Mouse (Mus musculus): ENCODE measurements around the gene Pfkfb3. TPM values are rescaled to one million over a fixed set of nuclear protein-coding genes. Genes with fewer than 3 reads are reported as not detected.
A peak's percentile ranks its signal among the peaks of the same experiment; 100 is the strongest.

Gene Pfkfb3
- total RNA-seq, 2 experiments from 2014 or later = 36.4 to 40.5 TPM

DNA sequence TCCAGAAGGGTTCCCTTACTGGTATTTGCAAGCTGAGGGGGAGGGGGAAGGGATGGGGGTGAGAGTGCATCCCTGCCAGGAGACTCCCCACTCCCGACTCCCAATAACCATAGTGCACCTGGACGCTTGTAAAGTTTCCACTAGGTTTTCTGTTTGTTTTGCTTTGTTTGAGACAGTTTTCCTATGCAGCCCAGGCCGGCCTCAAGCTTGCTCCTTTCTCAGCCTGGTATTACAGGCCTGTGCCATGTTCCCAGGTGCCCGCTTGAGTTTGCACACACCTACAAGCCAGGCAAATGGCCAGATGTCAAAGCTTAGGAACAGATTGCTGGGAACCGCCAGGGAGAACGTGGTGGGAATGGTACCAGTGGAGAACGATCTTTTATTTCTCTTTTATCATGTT, 50.1 kb downstream of the Pfkfb3 start:
- DNase-seq (ENCODE audit: low spot score in 2 of 2) = no peak

DNA sequence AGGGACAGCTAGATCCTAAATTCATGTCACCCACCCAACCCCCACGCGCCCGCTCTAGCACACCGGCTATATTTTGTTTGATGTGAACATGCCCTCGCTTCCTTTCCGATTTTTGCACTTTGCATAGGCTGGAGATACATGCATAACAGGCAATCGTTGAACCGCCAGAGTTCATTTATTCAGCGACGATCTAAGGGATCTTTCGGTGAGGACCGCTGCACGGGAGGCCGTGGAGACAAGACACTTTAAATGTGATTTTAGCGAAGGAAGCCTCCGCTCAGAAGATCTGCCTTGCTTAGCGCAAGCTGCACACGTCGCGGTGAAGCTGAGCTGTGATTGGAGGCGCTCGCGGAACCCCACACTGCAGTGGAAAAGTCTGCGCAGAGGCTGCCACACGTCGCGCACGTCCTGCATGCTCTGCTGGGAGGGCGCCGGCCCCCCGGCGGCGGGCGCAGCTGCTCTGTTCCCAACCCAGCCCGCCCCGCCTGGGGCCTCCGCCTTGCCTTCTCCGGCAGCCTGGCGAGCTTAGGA, 50.9 kb downstream of the Pfkfb3 start:
- DNase-seq (ENCODE audit: low spot score in 2 of 2) = peak; percentile 65 to 82

DNA sequence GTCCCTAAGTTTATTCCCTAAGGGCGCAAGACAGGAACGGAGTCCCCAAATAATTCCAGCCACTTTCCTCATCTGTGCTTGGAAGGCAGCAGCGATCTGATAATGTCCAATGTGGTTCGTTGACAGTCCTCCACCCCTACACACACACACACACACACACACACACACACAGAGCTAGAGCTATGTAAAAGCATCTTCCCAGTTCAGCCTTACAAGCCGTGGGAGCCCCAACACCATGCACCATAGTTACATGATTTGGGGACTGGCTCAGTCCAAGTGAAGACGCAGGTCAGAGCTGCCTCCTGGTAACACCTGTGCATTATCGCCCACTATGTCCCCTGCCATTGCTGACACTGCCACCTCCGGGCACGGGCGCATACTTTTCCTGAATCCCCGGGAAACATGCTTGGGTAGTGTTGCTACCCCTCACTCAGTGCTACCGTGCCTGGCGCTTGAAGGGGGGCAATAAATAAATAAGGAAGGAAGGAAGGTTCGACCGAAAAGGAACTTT, 51.6 kb downstream of the Pfkfb3 start:
- DNase-seq (ENCODE audit: low spot score in 2 of 2) = no peak

DNA sequence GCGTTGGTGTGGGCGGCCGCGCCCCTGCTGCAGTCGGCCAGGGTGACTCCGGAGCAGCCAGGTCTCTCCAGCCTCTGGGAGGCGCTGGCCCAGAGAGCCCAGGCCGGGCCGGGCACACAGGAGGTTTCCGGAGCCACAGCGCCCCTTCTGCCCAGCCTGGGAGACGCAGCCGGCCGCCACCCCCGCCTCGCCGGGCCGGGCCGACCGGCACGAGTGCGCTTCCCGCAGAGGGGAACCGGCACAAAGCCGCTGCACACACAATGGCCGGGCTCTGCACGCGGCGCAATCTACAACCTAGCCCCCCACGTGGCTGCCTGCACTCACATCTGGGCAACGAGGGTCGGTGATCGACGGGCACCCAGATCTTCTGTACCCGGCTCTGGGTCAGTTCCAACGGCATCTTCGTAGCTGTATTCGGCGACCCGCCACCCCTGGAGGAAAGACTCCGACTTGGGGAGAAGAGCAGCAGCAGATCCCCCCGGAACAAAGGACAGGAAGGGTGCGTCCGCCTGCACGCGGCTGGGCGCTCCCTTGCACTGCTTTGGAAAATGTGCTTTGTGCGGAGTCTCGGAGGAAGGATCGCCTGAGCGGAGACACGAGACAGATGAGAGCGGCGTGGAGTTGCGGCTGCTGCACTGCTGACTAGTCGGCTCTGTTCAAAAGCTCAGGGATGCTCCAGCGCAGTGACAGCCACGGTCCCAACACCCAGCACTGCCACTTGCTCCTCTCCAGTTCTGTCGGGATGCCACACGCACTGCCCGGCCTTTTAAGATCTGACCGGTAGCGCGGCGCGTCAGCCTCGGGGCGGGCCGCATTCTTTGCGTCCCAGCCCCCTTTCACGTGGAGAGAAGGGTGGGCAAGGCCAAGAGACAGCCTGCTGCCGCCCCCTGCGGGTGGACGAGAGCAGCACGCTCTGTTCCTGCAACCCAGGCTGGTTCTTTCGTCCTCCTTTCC, 52.3 kb downstream of the Pfkfb3 start:
- peak; percentile 94 to 95 for DNase-seq (ENCODE audit: low spot score in 2 of 2)

DNA sequence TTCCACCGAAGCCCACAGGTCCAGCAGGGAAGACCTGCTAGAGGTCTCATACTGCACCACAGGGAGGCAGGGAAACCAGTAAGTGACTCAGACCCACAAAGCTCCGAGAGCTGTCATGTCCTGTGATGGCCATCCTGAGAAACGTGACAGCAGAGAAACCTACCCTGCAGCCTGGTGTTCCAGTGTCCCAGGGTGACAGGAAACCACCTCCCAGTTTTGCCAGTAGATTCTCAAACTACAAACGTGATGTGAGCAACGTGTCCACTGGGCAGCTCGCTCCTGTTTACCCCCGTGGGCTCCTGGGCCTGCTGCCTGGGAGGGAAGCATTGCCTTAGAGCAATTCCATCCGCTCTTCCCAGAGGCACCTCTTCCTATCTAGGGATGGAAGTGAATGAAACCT, 53.2 kb downstream of the Pfkfb3 start:
- DNase-seq (ENCODE audit: low spot score in 2 of 2) = no peak

DNA sequence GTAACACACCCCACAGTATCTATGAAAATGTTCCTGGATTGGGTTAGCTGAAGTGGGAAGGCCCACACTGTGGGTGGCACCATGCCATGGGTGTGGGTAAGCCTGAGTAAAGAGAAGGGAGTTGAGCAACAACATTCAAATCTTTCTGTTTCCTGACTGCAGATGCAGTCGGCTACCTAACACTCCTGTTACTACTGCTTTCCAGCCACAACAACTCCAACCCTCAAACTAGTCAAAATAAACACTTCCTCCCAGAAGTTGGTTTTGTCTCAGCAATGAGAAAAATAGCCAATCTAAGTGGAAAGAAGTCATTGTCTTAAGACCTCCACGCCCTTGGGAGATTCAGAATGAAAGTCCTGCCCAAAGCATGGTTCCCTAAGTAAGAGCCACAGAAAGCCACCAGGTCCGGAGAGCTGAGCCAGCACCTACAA, 57.3 kb downstream of the Pfkfb3 start:
- DNase-seq (ENCODE audit: low spot score in 2 of 2) = peak; percentile 63 to 85

DNA sequence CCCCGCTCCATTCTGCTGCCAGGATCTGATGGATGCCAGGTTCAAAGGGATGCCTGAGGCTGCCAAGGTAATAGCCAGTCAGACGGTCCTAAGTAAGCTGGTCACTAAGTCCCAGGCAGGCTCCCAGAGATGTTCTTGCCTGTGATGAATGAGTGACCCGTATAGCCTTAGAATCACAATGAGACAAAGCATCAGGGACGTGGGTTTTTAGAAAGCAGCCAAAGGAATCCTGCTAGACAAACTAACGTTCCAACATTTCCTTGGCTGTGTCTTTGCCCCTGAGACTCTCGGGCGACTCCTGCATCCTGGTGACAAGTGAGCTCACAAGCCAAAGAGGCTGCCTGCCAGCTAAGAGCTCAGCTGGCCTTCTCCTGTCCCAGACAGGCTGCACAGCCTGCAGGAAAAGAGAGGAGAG, 59.0 kb downstream of the Pfkfb3 start:
- DNase-seq (ENCODE audit: low spot score in 2 of 2) = peak; percentile 33 to 81

DNA sequence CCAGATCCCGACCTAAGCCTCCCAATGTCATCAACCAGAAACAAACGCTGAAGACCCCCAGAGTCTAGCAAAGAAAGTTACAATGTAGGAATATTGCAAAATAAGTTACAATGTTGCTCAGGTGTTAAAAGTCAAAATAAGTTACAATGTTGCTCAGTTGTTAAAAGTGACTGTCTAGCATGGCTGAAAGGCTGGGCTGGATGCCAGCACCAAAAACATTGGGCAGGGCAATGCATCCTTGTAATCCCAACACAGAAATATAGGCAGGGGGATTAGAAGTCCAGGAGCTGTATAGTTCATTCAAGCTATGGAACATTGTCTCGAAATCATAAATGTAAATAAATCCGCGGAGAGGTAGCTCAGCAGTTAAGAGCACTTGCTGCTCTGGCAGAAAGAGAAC, 61.0 kb downstream of the Pfkfb3 start:
- no peak for DNase-seq (ENCODE audit: low spot score in 2 of 2)

DNA sequence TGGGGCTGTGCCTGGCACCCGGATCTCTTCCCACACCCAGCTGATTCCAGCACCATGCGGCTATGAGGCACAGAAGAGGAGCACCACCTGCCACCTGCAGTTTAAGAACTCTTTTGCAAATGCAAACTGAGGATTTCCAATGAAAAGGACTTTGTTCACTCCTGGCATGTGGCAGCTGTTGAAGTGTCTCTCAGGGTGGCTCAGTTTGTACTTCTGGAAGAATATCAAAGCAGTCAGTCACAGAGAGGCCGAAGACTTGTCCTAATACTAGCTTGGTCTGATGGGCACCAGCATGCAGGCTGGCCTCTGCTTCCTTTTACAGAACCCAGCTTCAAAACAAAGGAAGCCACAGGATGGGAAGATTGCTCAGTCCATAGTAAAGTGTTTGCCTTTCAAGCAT, 62.4 kb downstream of the Pfkfb3 start:
- DNase-seq (ENCODE audit: low spot score in 2 of 2) = peak in 1 of 2 experiments; percentile 38

DNA sequence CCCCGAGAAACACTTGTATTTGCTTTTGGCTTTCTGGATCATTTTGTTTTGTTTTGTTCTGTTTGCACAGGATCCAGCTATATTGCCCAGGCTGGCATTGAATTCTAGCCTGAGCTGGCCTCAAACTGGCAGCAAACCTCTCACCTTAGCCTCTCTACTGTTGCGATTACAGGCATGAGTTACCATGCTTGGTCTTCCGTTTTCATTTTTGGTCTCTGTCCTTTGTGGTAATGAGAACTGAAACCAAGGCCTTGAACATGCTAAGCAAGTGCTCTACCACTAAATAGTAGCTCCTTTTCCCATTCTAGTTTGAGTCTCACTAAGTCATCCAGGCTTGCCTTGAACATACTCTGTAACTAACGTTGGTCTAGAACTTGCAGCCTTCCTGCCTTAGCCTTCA, 63.3 kb downstream of the Pfkfb3 start:
- no peak for DNase-seq (ENCODE audit: low spot score in 2 of 2)

DNA sequence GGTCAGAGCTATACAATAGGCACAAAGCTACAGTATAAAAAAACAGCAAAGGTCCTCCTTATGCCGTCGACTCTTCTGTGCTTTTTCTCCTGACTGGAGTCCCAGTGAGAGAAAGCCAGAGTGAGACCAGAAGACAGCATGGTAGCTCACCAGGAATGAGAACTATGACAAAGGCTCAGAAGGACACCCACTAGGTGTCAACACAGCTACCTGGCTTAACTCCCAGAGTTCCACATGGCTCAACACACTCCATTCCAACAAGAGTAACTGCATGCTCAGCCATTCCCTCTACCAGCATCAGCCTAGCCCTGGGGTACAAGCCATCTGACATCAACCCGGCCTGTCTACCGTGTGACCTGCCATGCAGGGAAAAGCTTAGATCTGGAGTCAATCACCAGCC, 70.7 kb downstream of the Pfkfb3 start:
- no peak for DNase-seq (ENCODE audit: low spot score in 2 of 2)

DNA sequence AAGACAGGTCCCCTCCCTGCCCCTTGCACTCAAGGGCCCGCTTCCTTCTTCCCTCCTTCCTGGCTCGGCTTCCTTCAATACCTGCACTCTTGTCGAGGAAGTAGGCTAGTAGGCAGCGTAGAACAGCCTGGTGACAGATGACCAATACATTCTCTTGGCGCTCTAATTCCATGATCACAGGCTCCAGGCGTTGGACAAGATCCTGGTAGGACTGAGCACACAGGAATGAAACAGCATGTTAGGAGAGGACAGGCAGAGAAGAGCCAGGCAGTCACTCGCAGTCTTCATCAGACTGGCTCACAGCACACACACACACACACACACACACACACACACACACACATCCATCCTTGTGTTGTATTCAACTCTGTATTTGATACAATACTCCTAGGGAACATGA, 71.5 kb downstream of the Pfkfb3 start:
- no peak for DNase-seq (ENCODE audit: low spot score in 2 of 2)

DNA sequence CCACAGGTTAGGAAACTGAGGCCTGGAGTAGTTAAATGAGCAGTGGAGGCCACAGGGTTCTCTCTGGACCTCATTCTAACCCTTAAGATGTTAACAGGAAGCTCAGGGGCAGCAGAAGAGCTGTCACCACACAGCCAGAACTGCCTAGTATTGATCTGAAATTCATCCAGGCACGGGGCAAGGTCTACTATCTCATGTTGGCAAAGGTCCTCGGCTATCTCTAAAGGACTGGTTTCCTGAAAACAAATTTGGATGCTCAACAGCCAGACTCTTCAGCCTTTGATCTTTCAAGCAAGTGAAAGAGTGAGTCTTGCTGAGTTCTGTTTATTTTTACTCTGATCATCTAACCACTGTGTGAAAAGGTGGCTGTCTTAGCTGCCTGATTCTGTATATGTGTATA, 74.9 kb downstream of the Pfkfb3 start:
- no peak for DNase-seq (ENCODE audit: low spot score in 2 of 2)

DNA sequence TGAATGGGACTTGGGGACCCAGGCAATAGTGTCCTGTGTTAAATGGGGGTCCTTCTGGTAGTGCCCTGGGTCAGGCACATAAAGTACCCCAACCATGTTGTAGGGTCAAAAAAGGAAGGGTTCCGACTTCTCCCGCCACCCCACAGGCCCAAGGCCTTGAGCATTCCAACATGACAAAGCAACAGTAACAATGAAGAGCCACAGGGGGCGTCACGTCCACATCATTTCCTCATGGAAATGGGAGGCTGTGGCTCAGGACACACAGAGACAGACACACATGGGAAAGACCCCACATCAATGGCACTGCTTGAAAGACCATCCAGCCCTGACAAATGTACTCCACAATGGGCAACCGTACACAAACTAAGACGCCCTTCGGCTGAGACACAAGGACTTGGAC, 78.6 kb downstream of the Pfkfb3 start:
- DNase-seq (ENCODE audit: low spot score in 2 of 2) = no peak

DNA sequence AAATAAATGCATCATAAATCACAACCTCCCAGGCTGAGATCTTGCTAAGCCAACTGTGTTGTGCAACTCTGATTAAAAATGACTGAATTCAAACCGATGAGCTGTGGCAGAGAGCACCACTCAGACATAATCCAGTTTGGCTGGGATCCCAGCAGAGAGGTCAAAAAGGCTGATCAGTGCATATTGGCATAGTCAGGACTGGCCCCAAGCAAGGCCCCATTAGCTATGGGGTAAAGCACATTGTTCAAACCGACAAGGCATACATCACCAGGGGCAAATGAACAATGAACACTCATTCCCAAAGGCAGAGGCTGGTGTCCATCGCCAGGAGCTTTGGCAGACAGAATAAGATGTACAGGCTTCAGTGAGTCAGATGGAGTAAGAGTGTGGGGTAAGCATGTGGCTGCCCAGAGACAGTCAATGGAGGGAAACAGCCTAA, 89.2 kb downstream of the Pfkfb3 start:
- DNase-seq (ENCODE audit: low spot score in 2 of 2) = no peak

DNA sequence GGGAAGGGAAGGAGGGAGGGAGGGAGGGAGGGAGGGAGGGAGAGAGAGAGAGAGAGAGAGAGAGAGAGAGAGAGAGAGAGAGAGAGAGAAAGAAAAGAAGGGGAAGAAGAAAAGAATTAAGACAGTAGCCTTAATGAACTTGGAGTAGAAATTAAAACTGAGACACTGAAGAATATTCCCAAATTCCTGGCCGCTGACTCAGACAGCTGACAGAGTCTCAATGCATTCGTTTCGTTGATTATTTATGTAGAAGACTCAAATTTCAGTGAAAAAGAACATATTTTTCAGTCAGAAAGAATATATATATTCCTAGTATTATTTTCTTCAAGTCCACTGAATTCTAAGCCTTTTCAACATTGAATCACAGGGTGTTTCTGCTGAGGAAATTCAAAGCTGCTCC, 92.9 kb downstream of the Pfkfb3 start:
- DNase-seq (ENCODE audit: low spot score in 2 of 2) = no peak

DNA sequence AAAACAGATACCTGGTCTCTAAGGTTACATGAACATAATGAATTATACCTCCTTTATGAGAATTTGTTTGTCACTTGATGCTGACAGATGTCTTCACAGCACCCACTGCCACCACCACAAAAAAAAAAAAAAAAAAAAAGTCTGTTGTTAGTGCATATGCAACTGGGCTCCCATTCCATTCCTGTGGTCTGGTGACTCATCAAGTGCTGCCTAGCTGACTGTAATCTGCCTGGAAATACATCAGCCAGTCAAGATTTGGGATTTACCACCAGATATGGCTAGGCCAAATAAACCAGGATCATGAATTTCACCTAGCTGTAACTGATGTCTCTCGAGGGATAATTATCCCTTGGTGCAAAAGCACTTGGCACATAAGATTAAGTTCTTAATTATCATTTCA, 95.4 kb downstream of the Pfkfb3 start:
- no peak for DNase-seq (ENCODE audit: low spot score in 2 of 2)

DNA sequence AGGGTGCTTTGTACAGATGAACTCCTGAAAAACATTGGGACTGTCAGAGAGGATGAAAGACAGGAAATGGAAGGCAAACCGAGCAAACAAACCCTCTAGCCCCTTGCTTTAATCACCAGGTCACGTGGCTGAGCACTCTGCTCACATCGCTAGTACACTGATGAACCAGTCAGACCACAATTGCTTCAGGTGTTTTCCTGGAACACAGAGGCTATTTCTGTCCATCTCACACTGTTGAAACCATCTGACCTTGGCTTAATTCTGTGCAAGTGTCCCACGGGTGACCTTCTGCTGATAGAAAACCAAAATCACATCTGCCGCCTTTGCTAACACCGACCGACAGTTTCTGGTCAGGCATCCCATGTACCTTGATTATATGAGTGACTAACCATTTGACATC, 96.0 kb downstream of the Pfkfb3 start:
- no peak for DNase-seq (ENCODE audit: low spot score in 2 of 2)

DNA sequence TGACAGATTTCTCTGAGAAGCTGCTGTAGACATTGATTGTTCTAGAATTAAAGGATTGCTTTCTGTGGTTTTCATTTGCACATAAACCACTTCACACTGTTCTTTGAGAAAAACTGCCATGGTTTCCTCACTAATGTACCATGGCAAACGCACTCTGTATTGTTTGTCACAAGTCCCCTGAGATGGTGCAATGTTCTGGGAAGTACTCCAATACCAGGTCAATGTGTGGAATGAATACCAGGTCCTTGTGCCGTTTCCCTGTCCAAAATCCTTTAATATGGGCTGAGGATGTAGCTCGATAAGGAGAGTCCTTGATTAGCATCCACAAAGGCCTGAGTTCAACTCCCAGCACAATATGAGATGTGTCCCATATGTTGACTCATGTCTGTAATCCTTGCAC, 105.2 kb downstream of the Pfkfb3 start:
- no peak for DNase-seq (ENCODE audit: low spot score in 2 of 2)

DNA sequence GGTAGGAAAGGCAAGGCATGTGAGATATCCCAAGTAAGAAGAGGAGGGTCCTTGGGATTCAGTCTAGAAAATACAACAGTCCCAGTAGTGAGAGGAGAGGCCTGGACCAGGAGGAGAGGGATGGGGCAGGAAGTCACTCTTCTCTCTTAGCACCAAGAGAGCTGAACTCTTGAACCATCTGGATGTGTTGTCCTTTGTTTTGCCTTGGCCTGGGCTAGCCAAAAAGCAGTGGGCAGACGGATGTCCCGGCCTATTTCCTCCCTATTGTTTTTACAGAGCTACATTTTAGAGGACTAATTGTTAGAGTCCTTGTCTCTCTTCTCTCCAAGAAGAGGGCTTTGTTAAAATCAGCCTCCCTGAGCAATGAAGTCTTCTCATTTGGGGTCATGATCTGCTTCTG, 106.0 kb downstream of the Pfkfb3 start:
- no peak for DNase-seq (ENCODE audit: low spot score in 2 of 2)

DNA sequence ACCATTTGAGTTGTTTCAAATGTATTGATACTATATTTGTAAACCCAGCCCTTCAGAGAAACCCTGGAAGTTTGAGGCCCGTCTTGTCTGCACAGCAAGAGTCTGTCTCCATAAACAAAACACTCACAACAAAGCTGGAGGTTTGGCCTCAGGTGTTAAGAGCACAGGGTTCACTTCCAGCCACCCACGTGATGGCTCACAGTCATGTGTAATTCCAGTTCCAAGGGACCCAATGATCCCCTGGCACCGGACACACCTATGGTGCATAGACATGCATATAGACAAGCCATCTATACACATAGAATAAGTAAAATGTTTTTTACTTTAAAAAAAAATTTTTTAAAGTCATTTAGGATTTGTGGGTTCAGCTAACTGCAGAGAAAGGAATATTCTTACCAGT, 108.2 kb downstream of the Pfkfb3 start:
- DNase-seq (ENCODE audit: low spot score in 2 of 2) = no peak

DNA sequence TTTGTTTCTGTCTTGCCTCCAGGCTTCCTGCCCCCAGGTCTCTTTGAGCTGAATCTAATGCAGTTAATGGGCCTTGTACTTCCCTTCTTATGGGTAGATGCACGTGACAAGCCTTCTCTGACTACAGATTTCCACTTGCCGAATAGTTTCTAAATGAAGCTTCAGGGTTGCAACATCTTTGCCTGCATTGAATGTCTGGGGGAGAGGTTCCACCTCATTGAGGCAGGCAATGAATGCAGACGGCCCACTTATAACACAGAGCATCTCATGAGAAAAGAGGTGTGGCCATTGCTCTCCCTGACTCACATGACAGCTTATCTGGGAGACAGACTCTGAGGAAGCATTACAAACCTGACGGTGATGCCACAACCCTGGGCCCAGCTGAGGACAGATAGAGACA, 112.0 kb downstream of the Pfkfb3 start:
- no peak for DNase-seq (ENCODE audit: low spot score in 2 of 2)
